Mouse (Mus musculus) kidney, adult 11 months (tissue): Measurements from ENCODE around the gene Atp5g2.
A peak's percentile ranks its signal among the peaks of the same experiment; 100 is the strongest.

Source experiments
- DNase-seq: peaks from one replicate; pipeline ENCODE4 v3.0.0; 2022

Atp5g2 gene

DNA sequence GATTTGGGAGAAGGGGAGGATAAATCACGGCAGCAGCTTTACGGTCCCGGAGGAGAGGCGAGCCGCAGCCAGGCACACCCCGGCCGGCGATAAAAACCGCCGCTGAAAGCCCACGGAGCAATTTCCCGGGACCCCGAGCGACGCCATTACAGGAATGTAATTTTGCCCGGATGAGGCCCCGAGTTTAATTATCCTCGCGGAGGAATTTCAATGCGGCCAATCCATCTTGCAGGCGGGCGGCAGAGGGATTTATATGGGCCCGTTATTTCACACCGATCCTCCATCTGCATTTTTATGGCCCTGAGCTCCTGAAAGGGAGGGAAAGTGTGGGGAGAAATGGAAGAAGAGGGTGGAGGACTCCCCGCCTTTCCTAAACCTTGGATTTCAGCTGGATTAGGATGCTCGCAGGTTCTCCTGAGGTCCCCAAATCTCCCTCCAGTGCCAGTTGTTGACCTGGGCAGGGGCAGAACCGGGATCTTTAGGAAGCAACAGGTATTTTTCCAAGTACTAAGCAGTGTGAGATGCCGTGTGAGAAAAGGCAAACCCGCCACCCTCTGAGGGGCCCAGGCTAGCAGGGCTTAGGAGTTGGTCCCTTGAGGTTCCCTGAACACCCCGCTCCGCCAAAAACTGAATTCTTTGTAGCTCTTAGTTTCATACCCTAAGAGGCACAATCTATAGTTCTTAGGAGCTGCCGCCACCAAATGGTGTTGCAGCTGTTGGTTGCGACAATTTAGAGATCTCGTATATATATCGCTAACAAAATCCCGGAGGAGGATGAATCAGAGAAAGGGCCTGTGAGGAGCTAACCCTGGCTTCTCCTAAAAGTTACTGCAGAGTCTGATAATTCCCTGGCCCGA is at the start of gene Atp5g2:
Gene Atp5g2 (minus strand): TSS at position 138 of the 857 bp plus-strand sequence.
- peak; percentile 45 for DNase-seq

DNA sequence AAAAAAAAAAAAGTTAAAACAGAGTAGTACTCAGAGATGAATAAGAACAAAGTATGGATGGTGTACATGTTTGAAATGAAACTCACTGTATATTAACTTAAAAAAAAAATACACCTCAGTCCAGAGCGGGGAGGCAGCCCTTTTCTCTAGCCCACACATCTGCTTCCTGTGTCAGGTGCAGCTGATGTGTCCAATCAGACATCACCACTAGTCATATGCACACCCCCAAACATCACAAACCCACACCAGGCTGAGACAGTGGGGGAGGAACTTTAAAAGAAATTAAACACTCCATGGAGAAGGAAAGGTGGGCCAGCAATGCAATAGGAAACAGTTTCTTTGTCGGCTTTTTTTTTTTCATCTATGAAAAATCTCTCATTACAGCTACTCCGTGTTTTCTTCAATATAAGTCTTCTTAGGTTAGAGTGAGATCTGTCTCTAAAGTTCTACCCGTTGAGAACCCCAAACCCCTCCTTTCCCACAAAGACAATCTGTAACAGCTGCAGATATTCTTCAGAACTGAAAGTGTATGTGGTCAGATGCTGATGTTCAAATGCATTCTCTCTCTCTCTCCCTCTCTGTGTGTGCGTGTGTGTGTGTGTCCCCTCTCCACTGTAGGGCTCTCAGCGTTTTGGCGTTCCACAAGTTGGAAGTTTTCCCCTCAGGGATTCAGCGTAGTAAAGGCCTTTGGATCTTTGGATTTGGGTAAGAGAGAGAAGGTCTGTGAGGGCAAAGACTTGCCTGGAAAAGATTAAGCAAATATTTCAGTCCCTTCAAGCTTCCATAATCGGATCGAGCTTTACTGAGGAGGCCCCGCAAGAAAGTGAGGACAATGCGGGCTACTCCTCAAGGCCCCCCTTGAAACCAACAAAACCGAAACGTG is 49.1 kb upstream of the Atp5g2 start:
- no peak for DNase-seq

GRCm38 (mm10) chr15:102716132-102716531 is 44.0 kb upstream of the Atp5g2 start:
- peak; percentile 19 for DNase-seq

GRCm38 (mm10) chr15:102707736-102708269 is 35.7 kb upstream of the Atp5g2 start:
- DNase-seq = no peak

DNA sequence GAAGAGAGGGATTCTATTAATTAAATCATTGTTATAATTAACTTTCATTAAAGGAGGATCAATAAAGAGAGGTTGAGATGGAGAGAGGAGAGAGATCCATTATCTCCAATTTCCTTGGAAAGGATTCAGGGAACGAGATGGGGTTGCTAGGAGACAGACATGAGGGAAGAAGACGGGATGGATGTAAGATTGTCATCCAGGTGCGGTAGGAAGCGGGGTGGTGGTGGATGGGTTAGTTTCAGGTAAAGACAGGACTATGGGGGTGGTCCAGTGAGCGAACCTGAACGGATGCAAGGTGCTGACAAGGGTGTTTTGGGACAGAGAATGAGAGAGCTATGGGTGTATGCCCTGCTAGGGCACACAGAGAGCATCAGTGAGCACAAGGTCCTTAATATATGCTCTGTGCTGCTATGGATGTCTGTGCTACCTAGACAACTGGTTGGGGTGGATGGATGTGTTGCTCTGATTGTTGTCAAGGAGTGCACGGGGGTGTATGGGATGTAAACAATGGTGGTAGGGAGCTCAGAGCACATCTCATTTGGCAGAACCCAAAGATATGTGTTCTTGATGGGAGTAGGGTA is 33.9 kb upstream of the Atp5g2 start:
- no peak for DNase-seq

DNA sequence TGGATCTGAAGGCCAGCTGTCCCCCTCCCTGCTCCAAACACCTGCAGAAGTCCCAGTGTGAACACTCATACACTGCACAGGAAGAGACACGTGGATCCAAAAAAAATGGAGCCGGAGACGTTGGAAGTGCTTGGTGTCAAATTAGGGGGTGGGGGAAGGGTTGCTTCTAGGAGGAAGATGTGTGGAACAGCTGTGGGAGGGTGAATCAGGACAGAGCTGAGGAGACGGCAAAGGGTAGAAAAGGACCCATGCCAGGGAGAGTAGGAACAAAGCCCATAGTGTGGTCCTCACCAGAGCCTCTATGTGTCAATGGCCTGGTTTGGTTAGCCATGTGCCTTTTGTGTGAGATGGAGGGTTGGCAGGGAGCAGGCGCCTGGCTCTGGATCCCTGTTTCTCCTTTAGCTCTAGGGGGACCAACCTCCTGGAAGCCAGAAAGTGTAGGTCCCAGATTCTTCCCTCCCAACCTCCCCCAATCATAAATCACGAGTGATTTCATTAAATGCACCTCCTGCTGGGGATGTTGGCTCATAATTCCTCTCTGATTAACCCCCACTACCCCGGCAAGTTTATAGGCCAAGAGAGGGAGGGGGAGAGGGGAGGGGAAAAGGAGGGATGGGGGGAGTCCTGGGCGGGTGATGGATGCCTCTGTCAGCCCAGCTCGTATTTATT is 33.2 kb upstream of the Atp5g2 start:
- no peak for DNase-seq

DNA sequence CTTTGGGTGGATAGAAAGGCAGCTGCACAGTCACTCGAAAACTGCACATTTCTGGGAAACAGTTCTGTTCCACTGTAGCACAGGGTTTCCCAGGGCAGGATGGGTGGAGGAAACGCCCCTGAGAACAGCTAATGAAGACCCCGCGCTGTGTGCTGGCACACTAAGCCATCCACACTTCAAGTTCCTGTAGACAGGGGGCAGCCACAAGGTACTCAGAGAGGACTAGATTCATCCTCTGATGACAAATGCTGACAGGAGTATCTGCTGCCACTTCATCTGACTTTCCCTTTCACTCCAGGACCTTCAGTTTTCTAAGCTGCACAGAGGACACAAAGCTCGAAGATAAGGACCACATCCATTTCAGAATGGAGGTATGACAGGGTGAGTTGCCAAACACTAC is 32.7 kb upstream of the Atp5g2 start:
- no peak for DNase-seq

DNA sequence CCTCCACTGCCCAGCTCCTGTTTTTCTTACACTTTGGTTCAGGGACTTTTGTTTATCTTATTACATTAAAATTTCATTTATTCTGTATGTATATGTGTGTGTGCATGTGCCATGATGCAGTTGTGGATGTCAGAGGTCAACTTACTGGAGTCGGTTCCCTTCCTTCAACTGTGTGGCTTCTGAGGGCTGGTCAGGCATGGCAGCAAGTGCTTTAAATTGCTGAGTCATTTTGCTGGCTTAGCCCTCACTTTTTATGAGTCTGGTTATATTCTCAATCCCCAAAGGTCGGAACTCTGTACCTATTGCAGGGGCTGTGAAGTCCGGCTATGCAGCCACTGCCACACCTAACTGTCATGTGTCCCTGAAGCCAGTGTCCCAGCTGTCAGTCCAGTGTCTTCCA is 30.8 kb upstream of the Atp5g2 start:
- no peak for DNase-seq

DNA sequence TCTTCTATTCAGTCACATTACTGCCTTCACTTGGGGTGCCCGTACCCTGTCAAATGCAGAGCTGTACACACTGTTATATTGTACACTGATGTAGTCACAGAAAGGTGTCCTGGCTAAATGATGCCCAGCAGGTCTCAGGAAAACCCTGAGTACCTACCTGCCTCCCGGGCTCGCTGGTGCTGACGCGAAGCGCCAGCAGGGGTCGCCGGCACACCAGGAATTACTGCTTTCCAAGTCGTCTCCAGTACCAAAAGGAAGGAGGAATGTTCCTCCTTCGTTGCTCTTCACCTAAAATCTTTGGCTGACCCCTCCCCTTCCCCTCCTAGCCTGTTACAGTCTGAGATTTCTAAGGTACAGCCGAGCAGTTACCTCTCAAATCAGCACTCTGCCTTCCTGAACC is 26.0 kb upstream of the Atp5g2 start:
- DNase-seq = peak; percentile 57

GRCm38 (mm10) chr15:102696899-102697298 is 24.7 kb upstream of the Atp5g2 start:
- no peak for DNase-seq

GRCm38 (mm10) chr15:102693600-102693999 is 21.4 kb upstream of the Atp5g2 start:
- DNase-seq = peak; percentile 70

GRCm38 (mm10) chr15:102692991-102693411 is 20.8 kb upstream of the Atp5g2 start:
- DNase-seq = peak; percentile 58

- DNase-seq = no peak
These were observed 20.2 kb upstream of the Atp5g2 start for GRCm38 (mm10) chr15:102692321-102692804.

GRCm38 (mm10) chr15:102685791-102686190 is 13.6 kb upstream of the Atp5g2 start:
- no peak for DNase-seq

DNA sequence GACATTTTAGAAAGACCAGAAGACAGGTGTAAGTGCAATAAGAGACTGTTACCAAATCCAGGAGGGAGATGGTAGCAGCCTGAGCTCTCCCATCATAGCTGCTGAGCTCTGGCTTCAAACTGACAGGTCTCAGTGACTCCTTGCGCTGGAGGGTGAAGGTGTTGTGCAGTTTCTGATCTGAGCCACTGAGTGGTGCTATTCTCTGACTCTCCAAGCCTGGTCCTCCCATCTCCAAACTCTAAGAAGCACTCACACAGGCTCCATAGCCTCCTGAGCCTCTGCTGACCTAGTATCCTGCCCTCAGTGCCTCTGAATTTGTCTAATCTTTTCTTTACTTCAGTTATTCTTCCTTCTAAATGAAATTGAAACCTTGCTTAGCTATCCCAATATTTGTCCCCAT is 11.5 kb upstream of the Atp5g2 start:
- no peak for DNase-seq

DNA sequence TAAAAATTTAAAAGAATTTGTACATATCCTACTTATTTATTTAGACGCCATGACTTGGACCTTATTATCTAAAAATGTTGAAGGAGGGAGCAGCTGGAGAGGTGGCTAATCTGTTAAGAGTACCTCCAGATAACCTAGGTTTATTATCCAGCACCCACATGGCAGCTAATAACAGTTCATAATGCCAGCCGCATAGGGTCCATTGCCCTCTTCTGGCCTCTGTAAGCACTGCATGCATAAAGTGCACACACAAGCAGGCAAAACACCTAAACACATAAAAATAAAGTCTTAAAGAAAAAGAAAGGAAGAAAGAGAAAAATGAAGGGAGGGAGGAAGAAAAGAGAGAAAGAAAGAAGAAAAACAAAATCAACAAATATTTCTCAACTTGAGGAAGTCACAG is 4.2 kb upstream of the Atp5g2 start:
- DNase-seq = no peak

- peak; percentile 72 for DNase-seq
These were observed 1.4 kb upstream of the Atp5g2 start for GRCm38 (mm10) chr15:102673548-102673947.

DNA sequence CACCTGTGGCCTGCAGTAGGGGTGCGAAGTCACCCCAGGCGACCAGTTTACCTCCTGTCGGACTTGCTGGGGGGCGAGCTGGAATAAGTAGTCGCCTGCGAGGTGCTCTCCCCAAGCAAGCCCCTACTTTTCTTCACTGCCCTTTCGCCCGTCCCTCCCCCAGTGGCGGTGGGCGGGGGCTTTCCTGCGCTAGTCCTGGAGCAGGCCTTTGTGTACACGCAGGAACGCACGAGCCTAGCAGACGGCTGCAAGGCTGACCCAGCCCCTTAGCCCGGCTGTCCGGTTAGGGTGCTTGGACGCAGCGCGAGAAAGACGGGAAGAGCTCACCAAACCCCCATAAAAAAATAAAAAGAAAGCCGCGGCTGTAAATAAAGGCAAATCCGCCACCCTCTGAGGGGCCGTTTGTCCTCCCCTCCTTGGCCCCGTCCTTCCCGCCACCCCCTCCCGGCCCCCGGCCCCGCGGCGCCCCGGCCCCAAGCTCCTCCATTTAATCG is 384 bp downstream of the Atp5g2 start:
- peak; percentile 85 for DNase-seq

GRCm38 (mm10) chr15:102670767-102671575 is 1.2 kb downstream of the Atp5g2 start:
- peak; percentile 98 for DNase-seq

- DNase-seq = no peak
These were observed 1.9 kb downstream of the Atp5g2 start for GRCm38 (mm10) chr15:102670281-102670680.

DNA sequence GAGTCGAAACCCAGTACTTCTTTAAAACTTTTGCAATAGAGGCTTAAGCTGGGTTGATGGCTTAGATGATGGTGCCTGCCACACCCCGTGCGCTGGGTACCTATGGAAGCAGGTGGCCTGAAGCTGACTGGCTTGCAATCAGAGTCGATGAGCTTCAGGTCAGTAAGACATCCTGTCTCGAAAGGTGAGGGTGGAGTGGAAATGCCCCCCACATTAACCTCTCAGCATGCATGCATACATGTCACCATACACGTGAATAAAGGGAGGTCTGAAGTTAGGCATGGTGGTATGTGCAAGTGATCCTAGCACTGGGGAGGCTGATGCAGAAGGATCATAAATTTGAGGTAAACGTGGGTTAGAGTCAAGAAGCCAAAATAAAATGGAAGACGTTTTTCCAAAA is 2.6 kb downstream of the Atp5g2 start:
- DNase-seq = peak; percentile 15
